Mouse (Mus musculus): Measurements from ENCODE around the gene Jade1. TPM values are rescaled to one million over a fixed set of nuclear protein-coding genes. Genes with fewer than 3 reads are reported as not detected.

Jade1 gene
- polyA plus RNA-seq, 1 experiment from 2014 or later: 20.9 TPM

DNA sequence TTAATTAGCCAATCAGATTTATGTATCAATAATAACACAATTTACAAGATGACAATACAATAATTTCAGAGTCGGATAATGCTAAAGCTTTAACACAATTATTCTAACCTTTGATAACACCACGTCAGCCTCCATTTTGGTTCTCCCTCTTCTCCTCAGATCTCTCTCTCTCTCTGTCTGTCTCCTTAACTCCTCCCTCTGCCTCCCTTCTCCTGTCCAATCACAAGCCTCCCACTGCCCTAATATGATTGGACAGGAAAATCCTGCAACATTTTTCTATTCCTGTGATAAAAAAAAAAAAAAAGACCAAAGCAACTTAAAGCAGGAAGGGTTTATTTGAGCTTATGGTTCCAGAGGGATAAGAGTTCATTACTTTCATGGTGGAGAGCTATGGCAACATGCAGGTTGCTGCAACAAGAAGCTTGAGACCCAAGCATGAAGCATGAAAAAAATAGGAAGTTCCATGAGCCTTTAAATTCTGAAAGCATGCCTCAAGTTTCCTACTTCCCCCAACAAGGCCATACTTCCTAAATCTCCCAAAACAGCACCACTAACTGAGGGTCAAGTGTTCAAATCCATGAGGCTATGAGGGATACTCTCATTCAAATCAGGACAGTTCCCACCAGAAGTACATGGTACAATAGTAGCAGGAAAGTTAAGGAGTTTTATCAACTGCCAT lies 27.1 kb upstream of the Jade1 start:
- 0 out of 2 replicates have a peak, but pooled peaks cover 5% of the 10 kb centered on the region for H3K9me3 ChIP-seq
- no peaks in the 10 kb centered on the region for H3K4me1 ChIP-seq
- H3K4me2 ChIP-seq: no peak overlapping the region
- no peak for ATAC-seq (ENCODE audit: low FRiP score)
- H3K27ac ChIP-seq: no peak overlapping the region
- H3K9ac ChIP-seq: no peak overlapping the region
- no peak overlapping the region for H3K4me3 ChIP-seq (replicated peaks)
- no peaks in the 10 kb centered on the region for H3K27me3 ChIP-seq
- WGBS: 92% methylated on average over 2 of the region's 2 CpGs
- no peaks in the 10 kb centered on the region for H3K36me3 ChIP-seq (replicated peaks)

DNA sequence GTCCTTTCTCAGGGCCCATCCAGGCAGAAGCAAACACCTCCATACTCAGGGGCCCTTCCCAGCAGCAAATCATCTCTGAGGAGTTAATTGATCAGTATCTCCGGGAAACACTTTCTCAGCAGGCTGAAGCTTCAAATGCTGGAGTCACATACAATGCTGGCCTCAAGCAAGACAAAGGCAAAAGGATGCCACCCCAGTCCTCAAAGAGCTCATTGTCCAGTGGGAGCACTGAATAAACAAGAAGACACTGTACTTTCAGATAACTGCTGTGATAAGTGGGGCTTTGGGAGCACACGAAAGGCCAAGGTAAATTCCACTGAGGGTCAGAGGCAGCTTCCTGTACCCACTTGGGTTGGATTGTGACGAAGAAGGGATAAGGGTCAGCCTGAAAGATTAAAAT lies 25.4 kb upstream of the Jade1 start:
- ATAC-seq (ENCODE audit: low FRiP score): no peak

DNA sequence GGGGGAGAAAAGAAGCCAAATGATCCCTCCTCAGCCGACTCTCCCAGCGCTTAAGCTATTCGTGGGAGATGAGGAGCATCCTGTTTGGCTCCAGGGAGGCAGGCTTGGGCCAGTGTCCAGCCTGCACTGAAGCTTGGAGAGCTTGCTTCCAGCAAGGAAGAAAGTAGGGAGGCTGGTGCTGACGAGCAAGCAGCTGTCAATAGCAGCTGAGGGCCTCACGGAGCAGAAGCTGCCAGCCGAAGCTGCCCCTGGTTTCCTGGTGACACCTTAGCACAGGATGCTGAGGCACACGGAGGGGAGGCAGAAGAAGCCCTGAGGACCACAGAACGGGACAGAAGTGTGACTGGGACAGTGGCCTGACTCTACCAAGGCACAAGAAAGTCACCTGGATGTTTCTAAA lies 24.0 kb upstream of the Jade1 start:
- H3K27me3 ChIP-seq: no peaks in the 10 kb centered on the region
- no peak for ATAC-seq (ENCODE audit: low FRiP score)

More for the DNA sequence above, 25.4 kb upstream of the Jade1 start:
- 47% methylated on average over 3 of the region's 3 CpGs for WGBS
- H3K4me2 ChIP-seq: no peak overlapping the region
- no peak overlapping the region for H3K4me3 ChIP-seq (replicated peaks)
- H3K36me3 ChIP-seq (replicated peaks): no peaks in the 10 kb centered on the region
- no peaks in the 10 kb centered on the region for H3K27me3 ChIP-seq
- H3K27ac ChIP-seq: no peak overlapping the region
- 0 out of 2 replicates have a peak, but pooled peaks cover 4% of the 10 kb centered on the region for H3K9me3 ChIP-seq
- no peak overlapping the region for H3K9ac ChIP-seq
- no peaks in the 10 kb centered on the region for H3K4me1 ChIP-seq

DNA sequence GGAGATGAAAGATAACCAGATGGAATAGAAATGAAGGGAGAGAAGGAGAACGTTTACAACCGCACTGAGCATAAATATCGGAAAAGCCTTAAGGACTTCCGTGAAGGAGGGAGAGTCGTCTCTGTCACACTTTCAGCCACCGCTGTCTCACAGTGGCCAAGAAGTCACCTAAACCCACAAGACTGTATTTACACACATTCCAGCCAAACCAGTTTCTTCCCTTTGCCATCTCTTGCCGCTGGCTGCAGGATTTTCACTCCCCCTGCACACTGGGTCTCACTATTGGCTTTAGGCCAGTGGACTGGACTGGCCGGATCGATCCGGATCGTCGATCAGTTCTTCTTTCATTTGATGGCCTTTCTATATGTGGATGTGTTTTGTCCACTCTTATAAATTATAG lies 23.4 kb upstream of the Jade1 start:
- Histone ChIP-seq H3K4me2 (no peak overlapping the region), H3K36me3 (replicated peaks) (no peaks in the 10 kb centered on the region), H3K4me1 (no peaks in the 10 kb centered on the region), H3K9ac (no peak overlapping the region), H3K4me3 (replicated peaks) (no peak overlapping the region), H3K27me3 (no peaks in the 10 kb centered on the region), H3K9me3 (no peaks in the 10 kb centered on the region), H3K27ac (no peak overlapping the region)
- WGBS: 89% methylated on average over 12 of the region's 12 CpGs
- no peak for ATAC-seq (ENCODE audit: low FRiP score)

More for the DNA sequence above, 24.0 kb upstream of the Jade1 start:
- no peak overlapping the region for H3K4me2 ChIP-seq
- no peak overlapping the region for H3K9ac ChIP-seq
- no peaks in the 10 kb centered on the region for H3K9me3 ChIP-seq
- no peaks in the 10 kb centered on the region for H3K36me3 ChIP-seq (replicated peaks)
- WGBS: 53% methylated on average over 8 of the region's 8 CpGs
- H3K27ac ChIP-seq: no peak overlapping the region
- no peak overlapping the region for H3K4me3 ChIP-seq (replicated peaks)
- H3K4me1 ChIP-seq: no peaks in the 10 kb centered on the region

DNA sequence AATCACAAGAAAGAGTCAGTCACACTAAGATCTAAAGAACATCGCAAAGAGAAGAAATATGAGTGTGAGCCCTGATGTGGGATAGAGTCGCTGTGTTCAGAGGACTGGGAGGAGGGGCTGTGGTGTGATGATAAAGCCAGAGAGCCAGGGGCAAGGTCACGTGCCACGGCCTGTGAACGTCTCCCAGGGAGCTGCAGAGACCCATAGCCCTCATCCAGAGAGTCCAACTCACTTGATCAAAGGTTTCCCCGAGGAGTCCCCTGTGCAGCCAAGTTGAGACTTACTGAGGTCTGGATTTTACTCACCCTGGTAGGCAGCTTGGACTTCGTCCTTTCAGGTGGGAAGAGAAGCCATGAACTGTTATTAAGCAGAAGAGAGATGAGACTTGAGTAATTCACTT lies 21.9 kb upstream of the Jade1 start:
- Histone ChIP-seq H3K36me3 (replicated peaks) (no peaks in the 10 kb centered on the region), H3K27me3 (no peaks in the 10 kb centered on the region), H3K4me3 (replicated peaks) (no peak overlapping the region), H3K9ac (no peak overlapping the region), H3K9me3 (no peaks in the 10 kb centered on the region), H3K4me2 (no peak overlapping the region), H3K27ac (no peak overlapping the region), H3K4me1 (no peaks in the 10 kb centered on the region)
- no peak for ATAC-seq (ENCODE audit: low FRiP score)
- 79% methylated on average over 7 of the region's 7 CpGs for WGBS

DNA sequence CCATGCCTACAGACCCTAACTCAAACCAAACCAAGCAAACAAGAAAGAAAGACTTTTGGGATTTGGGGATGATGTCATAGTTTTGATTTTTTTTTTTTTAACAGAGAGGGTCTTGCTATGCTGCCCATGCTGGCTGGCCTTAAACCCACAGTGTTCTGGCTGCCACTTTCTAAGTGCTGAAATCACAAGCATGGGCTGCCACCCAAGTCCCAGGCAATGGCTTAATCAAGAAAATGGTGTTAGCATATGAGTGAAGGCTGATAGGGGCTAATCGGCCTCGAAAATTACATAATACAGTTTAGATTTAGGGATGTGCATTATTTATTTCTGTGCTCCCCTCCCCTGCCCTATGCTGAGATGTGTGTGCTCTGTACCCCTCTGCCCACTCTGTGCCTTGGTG lies 17.6 kb upstream of the Jade1 start:
- Histone ChIP-seq H3K4me2 (no peak overlapping the region), H3K4me1 (no peaks in the 10 kb centered on the region), H3K4me3 (replicated peaks) (no peak overlapping the region), H3K36me3 (replicated peaks) (no peaks in the 10 kb centered on the region), H3K9me3 (no peaks in the 10 kb centered on the region), H3K27ac (no peak overlapping the region), H3K27me3 (no peaks in the 10 kb centered on the region), H3K9ac (no peak overlapping the region)
- ATAC-seq (ENCODE audit: low FRiP score): no peak
- 96% methylated on average over 2 of the region's 2 CpGs for WGBS

DNA sequence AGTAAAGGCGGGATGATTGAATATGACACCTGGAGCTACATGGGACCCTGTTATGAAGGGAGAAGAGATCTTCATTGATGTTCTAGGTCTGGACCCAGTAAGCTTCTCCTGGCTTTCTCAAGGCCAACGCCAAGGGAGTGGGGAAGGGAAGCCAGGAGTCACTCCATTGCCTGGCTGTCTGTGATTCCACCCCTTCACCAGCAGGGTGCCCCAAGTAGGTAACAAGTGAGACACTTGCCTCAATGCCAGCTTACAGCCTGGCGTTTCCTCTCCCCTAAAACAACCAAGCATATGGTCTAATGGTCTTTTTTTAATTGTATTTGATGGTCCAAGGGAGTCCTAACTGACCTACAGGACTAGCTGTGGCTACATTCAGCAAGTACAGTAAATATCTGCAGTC lies 14.2 kb upstream of the Jade1 start:
- no peak for ATAC-seq (ENCODE audit: low FRiP score)
- H3K4me1 ChIP-seq: 0 out of 2 replicates have a peak, but pooled peaks cover 4% of the 10 kb centered on the region
- H3K9ac ChIP-seq: no peak overlapping the region
- no peaks in the 10 kb centered on the region for H3K9me3 ChIP-seq
- WGBS: 89% methylated on average over 3 of the region's 3 CpGs
- H3K27ac ChIP-seq: no peak overlapping the region
- H3K27me3 ChIP-seq: no peaks in the 10 kb centered on the region
- H3K36me3 ChIP-seq (replicated peaks): no peaks in the 10 kb centered on the region
- no peak overlapping the region for H3K4me3 ChIP-seq (replicated peaks)
- no peak overlapping the region for H3K4me2 ChIP-seq

DNA sequence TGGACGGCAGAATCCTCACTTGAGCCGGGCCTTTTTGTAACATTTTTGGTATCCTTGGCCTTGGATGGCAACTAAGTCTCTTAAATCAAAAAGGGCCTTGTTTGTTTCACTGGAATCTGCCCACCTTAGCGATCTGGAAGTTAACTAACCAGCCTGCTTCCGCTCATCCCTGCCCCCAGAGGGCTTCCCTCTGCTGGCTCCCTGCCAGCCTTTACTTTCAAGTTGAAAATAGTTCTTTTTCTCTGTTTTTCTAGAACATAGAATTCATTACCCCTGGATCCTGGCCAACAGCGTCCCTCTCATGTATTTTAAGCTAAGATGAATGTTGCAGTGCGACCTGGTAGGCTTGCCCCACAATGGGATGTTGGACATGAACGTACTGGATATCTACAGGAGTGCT lies 11.1 kb upstream of the Jade1 start:
- ATAC-seq (ENCODE audit: low FRiP score): no peak
- WGBS: 53% methylated on average over 7 of the region's 7 CpGs
- Histone ChIP-seq H3K4me2 (no peak overlapping the region), H3K4me1 (0 out of 2 replicates have a peak, but pooled peaks cover 4% of the 10 kb centered on the region), H3K27me3 (no peaks in the 10 kb centered on the region), H3K9ac (no peak overlapping the region), H3K9me3 (no peaks in the 10 kb centered on the region), H3K36me3 (replicated peaks) (no peaks in the 10 kb centered on the region), H3K27ac (no peak overlapping the region), H3K4me3 (replicated peaks) (no peak overlapping the region)

DNA sequence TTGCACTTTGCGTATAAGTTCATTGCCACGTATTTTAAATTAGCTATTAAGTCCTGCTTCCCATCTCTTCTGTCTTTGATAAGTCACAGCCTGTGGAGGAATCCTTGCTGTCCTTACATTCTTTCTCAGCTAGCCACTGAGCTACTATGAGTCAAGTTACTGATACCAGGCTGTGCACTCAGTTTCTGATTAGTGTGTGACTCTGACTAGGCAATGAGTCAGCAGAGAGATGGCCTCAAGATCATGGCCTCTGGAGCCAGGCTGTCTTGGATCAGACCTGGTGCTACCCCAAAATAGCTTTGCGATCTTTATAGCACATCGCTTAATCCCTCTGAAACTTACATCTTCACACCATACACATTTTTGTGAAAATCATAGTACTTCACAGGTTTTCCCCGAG lies 8.2 kb upstream of the Jade1 start:
- no peak for ATAC-seq (ENCODE audit: low FRiP score)
- WGBS: 91% methylated on average over 5 of the region's 5 CpGs
- H3K36me3 ChIP-seq (replicated peaks): no peaks in the 10 kb centered on the region

DNA sequence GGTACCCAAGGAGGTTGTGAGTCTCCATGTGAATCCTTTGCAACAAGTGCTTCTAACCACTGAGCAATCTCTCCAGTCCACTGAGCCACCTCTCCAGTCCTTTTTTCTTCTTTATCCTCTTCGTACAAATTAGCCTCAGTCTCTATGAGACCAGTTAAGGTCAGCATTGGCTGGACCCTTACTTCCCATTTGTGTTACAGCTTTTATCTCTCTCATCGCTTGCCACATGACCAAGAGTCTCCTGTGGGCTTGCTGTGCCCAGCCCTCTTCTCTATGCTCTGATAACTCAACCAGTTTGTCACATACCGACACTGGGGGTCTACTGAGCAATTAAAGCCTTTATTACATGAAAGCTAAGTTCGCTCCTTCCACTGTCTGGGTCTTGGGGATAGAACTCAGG lies 7.3 kb upstream of the Jade1 start:
- 83% methylated on average over 4 of the region's 4 CpGs for WGBS
- H3K9ac ChIP-seq: no peak overlapping the region
- no peak overlapping the region for H3K4me3 ChIP-seq (replicated peaks)
- 0 out of 2 replicates have a peak, but pooled peaks cover 4% of the 10 kb centered on the region for H3K4me1 ChIP-seq
- no peaks in the 10 kb centered on the region for H3K9me3 ChIP-seq
- H3K27ac ChIP-seq: no peak overlapping the region
- no peaks in the 10 kb centered on the region for H3K27me3 ChIP-seq
- ATAC-seq (ENCODE audit: low FRiP score): no peak
- no peaks in the 10 kb centered on the region for H3K36me3 ChIP-seq (replicated peaks)
- H3K4me2 ChIP-seq: no peak overlapping the region

More for the DNA sequence above, 8.2 kb upstream of the Jade1 start:
- no peak overlapping the region for H3K27ac ChIP-seq
- no peak overlapping the region for H3K9ac ChIP-seq
- no peak overlapping the region for H3K4me2 ChIP-seq
- no peaks in the 10 kb centered on the region for H3K9me3 ChIP-seq
- no peak overlapping the region for H3K4me3 ChIP-seq (replicated peaks)
- H3K27me3 ChIP-seq: no peaks in the 10 kb centered on the region
- H3K4me1 ChIP-seq: 0 out of 2 replicates have a peak, but pooled peaks cover 4% of the 10 kb centered on the region

DNA sequence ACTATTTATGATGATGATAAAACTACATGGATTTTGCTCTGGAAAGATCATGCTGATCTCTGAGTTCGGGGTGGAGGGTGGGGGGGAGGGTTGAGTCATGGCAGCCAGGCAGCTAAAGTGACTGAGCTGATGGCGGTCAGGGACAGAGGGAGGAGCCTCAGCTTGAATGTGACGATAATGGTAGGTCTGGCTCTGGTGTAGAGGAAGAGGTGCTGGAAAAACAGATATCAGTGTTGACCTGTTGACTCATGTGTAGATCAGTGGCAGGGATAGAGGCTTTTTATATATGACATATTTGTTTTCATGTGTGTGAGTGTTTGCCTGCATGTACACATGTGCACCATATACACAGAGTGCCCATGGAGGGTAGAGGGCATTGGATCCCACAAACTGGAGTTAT lies 3.9 kb upstream of the Jade1 start:
- H3K4me2 ChIP-seq: no peak overlapping the region
- no peak overlapping the region for H3K4me3 ChIP-seq (replicated peaks)
- H3K36me3 ChIP-seq (replicated peaks): no peaks in the 10 kb centered on the region
- H3K27ac ChIP-seq: no peak overlapping the region
- no peak overlapping the region for H3K9ac ChIP-seq
- H3K4me1 ChIP-seq: no peaks in the 10 kb centered on the region
- WGBS: 59% methylated on average over 3 of the region's 3 CpGs
- ATAC-seq (ENCODE audit: low FRiP score): no peak
- H3K27me3 ChIP-seq: no peaks in the 10 kb centered on the region
- no peaks in the 10 kb centered on the region for H3K9me3 ChIP-seq

DNA sequence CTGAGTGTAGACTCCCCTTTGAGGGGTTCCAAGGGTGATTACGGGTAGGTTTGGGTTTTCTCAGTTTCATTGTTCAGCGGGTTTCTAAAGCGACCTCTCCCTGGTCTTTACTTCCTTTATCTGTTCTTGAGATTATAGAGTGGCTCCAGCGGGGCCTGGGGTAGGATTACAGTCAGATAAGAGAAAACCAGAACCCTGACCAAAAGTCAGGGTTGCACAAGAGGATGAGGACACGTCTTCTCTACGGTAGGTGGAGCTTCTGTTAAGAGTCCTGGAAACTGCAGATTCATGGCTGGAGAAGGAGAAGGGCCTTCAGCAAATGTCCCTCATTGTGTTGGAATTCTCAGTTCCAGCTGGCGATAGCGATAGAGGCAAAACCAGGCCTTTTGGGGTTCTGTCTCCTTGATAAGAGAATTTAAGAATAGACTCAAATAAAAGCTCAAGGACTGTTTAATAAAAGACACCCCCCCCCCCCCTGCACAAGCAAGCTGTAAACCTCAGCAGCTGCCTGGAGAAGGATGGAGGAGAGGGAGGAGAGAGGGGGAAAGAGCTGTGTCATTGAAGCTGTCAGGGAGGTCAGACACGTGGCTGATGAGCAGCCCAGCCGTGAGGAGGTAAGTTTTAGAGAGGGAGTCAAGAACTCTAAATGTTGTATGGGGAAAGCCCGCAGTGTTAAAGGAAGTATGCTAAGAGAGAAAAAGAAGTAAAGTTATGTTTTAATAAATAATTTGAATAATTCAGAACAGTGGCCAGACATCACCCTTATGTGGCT lies 2.6 kb upstream of the Jade1 start:
- Histone ChIP-seq H3K27ac (no peak overlapping the region), H3K36me3 (replicated peaks) (no peaks in the 10 kb centered on the region), H3K4me3 (replicated peaks) (no peak overlapping the region), H3K9me3 (no peaks in the 10 kb centered on the region), H3K4me2 (no peak overlapping the region), H3K27me3 (no peaks in the 10 kb centered on the region), H3K9ac (no peak overlapping the region), H3K4me1 (no peaks in the 10 kb centered on the region)
- no peak for ATAC-seq (ENCODE audit: low FRiP score)
- 71% methylated on average over 11 of the region's 11 CpGs for WGBS

DNA sequence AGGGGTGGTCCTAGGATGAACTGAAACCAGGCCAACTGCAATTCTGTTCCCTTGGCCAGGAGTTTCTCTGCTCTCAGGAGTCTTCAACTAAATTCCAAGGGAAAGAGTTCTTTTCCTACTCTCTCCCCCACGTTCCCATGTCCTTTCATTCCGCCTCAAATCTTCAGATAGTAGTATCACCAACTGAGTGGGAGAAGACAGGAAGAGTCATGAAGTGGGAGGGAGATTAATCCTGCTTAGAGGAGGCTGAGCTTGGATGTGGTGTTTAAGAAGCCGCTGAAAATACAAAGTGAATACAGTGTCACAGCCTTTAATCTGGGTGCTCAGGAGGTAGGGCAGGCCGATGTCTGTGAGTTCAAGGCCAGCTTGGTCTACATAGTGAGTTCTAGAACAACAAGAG lies 1.9 kb upstream of the Jade1 start:
- Histone ChIP-seq H3K4me2 (no peak overlapping the region), H3K9me3 (no peaks in the 10 kb centered on the region), H3K36me3 (replicated peaks) (no peaks in the 10 kb centered on the region), H3K9ac (no peak overlapping the region), H3K4me3 (replicated peaks) (no peak overlapping the region), H3K4me1 (no peaks in the 10 kb centered on the region), H3K27ac (no peak overlapping the region), H3K27me3 (no peaks in the 10 kb centered on the region)
- WGBS: 87% methylated on average over 4 of the region's 4 CpGs
- ATAC-seq (ENCODE audit: low FRiP score): no peak

Data from forebrain, embryonic 12.5 days (tissue).